Mouse (Mus musculus) heart, postnatal 36 days (tissue): Measurements from ENCODE around the gene Bad. TPM values are rescaled to one million over a fixed set of nuclear protein-coding genes. Genes with fewer than 3 reads are reported as not detected.
"Not testable (repeated sequence)": the region's sequence is repeated elsewhere in the genome, so short reads cannot be mapped to it uniquely, and the experiment has no call there.

Experiments
- DNase-seq, 2 experiments: peaks; one replicate each; pipeline ENCODE4 v3.0.0; 2021 to 2022
- intact Hi-C: fragments of 180-260 bp; cut with DNase I; formaldehyde crosslinking; loops from one replicate; pipeline ENCODE4 v1.15.1; 2025
- total RNA-seq, 2 experiments: library from RNA; stranded (reverse); gene quantifications; 2 replicates each; pipeline ENCODE4 v1.2.3; 2021

Bad gene
- total RNA-seq, 2 experiments from 2014 or later = 22.0 to 24.7 TPM

DNA sequence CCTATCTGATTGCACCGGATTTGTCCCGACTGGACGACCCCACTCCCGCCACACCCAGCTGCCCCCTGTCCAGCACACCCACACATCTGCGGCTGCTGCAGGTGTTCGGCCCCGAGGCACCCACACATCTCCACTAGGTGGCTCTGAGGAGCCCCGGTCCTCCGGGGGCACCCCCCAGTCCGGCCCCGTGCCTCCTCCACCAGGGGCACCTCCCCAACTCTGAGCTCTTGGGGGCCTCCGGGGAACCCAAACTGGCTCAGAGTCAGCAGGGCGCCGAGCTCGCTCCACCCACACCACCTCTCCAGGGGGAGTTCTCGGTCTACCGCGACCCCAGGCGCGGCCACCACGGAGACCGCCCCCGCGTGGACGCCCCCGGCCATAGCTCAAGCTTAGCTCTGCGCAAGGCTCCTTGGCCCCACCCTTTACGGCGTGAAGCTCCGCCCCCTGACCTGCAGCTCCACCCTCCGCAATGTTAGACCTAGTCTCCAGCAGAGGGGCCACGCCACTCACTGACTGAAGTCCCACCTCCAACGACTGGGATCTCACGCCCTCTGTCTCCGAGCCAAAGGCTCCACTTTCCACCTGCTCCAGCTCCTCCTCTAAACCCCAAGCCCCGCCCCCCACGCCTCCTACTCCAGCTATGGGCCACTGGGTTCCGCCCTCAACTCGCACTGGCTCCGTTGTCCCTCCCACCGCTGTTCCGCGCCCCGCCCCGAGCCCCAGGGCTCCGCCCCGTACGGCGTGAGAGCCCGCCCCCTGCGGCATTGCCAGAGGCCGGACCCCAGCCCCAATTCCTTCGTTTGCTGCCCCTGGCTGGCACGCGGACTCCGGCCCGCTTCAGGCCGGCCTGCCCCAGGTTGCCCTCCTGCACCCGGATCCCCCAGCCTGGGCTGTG lies 38.1 kb downstream of the Bad start:
- DNase-seq = peak; percentile 99 to 100
- intact Hi-C loops = loop anchor here (1.0 to 5.0 kb wide), 2 partner anchors 13 to 43 kb away; partner anchors contain the start of gene Dnajc4

DNA sequence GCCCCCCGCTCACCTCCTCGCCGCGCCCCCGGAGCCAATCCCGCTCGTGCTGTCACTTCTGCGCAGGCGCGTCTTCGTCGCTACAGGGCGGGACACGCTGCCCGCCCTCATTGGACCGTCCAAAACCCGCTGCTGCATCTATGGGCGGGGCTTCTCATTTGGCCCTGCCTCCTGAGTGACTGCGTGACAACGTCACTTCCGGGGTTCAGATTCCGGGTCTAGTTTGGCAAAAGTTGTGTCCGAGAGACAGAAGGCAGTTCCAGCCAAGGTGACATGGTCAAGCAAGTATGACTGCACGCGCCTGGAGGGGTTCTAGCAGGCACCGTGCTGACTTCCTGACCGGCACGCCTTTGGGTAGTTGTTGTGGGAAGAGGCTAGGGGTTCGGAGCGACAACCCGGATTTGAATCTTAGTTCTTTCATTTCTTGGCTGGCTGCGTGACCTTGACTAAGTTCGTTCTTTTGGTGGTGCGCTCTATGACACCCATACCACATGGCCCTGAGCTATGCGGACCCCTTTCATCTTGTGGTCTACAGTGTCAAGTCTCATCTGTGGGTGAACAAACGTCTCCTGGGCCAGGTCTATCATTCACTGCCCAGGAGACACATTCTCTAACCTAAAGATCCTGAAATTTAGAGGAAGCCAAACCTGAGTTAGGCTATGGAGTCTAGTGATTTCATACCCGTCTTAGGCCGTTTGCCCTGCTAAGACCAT lies 38.9 kb downstream of the Bad start, which contains the start of gene Fkbp2:
Fkbp2 (minus strand) TSS at position 121 of the 713 bp plus-strand sequence.
- peak; percentile 97 to 100 for DNase-seq
- intact Hi-C loops = loop anchor here (1.0 kb wide), 1 partner anchor 12 kb away; the partner anchor contains the start of gene Dnajc4

- intact Hi-C loops = no loop called here
- no peak for DNase-seq
These were observed 39.8 kb downstream of the Bad start for GRCm38 (mm10) chr19:6981465-6981864.

DNA sequence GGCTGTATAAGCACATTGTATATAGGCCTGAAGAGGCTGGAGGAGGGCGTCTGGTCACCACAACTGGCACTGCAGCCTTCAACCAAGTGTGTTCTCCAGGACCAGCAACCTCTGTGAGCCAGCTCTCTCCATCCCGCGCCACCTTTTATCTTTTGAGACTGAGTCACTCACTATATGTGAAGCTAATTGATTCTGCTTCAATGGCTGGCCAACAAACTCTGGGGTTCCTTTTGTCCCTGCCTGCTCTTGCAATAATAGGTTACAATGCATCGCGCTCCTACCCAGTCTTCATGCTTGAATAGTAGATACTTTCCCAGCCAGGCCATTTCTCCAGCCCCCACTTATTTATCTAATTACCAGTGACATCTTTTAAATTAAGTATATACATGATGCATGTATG lies 42.0 kb downstream of the Bad start:
- intact Hi-C loops = no loop called here

GRCm38 (mm10) chr19:6985300-6985699 lies 43.6 kb downstream of the Bad start:
- intact Hi-C loops = no loop called here
- DNase-seq = no peak

More for the DNA sequence above, 42.0 kb downstream of the Bad start:
- no peak for DNase-seq

- DNase-seq = no peak
- intact Hi-C loops = no loop called here
These were observed 44.5 kb downstream of the Bad start for GRCm38 (mm10) chr19:6985951-6986708.

DNA sequence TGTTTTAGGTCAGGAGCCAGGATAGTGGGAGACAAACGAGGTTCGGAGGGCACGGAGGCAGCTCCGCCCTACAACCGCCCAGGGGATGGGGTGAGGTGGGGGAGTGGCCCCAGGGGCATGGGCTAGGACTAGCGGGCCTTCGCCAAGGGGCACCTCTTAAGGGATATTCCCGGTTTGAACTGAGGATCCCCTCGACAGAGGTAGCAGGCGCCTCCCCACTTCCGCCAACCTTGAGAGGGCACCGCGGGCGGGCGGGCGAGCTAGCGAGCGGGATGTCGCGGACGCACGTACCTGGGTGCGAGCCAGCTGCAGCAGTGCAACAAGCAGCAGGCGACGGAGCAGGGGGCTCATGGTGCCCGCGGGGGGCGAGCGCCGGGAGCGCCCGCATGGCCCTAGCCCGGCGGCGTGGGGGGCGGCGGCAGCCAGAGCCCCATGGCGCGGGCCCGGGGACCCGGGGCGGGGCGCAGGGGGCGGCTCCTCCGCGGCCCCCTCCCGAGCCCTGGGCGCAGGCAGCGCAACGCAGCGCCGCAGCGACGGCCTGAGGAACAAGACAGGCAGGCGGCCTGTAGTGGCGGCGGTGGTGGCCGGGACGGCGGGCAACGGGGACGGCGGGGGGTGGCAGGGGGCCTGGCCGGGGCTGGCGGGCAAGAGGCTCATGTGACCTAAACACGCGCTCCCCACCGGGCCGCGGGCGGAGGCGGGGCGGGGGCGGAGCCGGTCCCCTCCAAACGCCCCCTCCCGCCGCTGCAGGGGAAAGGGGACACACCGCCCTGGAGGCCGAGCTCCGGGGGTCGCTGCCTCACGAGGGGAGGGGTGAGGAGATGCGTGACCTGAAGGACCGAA lies 45.6 kb downstream of the Bad start, which contains the start of gene Vegfb:
Vegfb (minus strand) TSS at position 591 of the 843 bp plus-strand sequence.
- peak; percentile 72 to 79 for DNase-seq
- intact Hi-C loops = no loop called here

GRCm38 (mm10) chr19:6987904-6988285 lies 46.2 kb downstream of the Bad start:
- DNase-seq = no peak
- intact Hi-C loops = no loop called here

DNA sequence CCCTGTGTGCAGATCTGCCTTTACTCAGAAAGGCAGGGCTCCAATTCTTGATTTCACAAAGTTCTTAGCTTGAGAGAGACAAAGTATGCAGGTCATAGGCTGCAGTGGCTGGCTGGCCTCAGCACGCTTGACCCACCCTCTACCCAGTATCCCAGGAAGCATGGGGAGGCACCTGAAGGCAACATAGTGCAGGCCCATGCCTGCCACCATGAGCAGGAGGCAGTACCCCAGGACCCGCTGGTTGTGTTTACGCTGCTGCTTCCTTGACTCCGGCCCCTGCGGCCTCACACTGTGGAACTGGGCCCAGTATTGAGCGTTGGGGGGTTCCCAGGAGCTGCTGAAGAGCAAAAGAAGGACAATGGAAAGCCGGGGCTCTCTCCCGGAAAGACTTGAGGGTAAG lies 47.6 kb downstream of the Bad start:
- intact Hi-C loops = no loop called here
- no peak for DNase-seq

- intact Hi-C loops = no loop called here
- DNase-seq = no peak
These were observed 49.1 kb downstream of the Bad start for GRCm38 (mm10) chr19:6990712-6991111.

- DNase-seq, intact Hi-C loops: not testable (repeated sequence)
These were observed 49.5 kb downstream of the Bad start for GRCm38 (mm10) chr19:6991166-6991565.

DNA sequence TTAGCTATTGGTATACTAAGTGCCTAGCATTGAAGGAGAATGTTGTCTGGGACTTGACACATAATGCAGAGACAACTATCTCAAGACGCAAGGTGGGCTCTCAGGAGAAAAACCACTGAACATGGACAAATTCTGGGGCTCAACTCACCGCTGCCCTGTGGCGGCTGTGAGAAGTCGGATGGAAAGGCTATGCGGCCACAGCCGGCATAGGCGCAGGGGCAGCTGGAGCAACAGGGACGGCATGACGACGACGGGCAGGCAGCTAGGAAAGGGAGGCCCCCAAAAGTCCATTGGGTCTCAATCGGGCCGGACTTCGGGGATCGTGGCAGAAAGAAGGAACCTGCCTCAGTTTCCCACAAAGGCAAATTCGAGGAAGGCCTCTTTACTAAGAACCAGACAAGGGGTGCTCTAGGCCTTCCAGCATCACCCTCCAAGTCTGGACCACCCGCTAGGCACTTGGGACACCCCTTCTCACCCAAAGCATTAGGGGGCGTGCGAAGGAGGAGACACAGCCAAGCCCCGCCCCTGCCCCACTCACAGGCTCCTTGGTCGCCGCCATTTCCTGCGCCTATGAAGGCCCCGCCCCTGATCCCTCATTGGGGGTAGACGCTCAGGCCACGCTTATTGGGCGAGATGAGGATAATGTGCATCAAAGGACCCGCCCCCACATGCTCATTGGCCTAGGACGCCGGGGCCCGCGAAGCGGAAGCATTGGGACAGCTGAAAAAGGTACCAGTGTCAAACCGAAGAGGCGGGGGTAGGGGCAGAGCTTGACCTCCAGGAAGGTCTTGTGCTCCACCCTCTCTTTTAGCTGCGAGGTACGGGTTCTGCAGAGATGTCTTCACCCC lies 50.6 kb downstream of the Bad start, which contains the start of gene Dnajc4:
Dnajc4 (minus strand) TSS at position 562 of the 848 bp plus-strand sequence.
- DNase-seq = peak; percentile 92
- intact Hi-C loops = loop anchor here (1.0 kb wide), 1 partner anchor 12 kb away; the partner anchor contains the start of gene Fkbp2

DNA sequence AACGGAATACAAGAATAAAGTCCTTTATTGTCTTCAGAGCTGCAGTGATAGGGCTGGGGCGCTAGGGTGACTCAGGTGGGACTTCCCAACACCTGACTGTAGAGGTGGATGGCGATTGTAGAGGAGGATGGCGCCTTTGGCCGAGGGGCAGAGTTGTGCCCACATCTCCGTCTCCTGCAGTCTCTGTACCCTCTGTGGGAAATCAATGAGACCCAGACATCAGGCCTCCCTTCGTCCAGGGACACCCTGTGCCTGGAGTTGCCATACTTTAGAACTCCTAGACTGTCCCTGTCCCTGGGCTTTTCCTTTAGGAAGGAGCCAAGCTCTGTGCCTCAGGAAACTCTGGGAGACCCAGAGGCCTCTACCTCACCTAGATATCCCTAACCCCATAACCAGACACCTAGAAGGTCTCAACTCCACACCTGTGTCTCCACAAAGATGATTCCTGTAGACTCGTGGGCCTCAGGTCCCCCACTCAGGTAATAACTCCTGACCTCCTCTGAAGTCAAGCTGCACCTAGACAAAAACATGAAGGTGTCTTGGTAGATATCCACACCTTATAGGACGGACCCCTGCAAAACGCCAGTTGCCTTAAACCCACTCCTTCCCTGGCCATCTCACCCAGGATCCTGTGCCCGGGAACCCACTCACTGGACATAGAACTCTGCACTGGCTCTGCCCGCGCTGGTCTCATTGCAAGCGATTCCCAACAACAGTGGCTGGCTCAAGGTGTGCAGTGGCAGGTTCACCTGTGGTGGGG lies 51.5 kb downstream of the Bad start:
- intact Hi-C loops = no loop called here
- no peak for DNase-seq

DNA sequence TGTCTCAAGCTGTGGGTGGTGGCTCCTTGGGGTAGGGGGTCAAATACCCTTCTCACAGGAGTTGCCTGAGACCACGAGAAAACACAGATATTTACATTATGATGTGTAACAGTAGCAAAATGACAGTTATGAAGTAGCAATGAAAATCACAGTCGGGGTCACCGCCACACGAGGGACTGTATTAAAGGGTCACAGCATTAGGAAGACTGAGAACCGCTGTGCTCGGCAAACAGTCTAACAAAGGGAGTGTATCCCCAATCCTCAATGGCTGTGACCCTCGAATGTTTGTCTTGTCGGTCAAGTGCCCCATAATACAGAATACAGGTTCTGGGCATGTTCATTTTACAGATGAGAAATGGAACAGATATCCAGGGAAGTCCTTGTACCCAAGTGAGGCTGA lies 52.3 kb downstream of the Bad start:
- intact Hi-C loops = no loop called here
- no peak for DNase-seq

GRCm38 (mm10) chr19:6994489-6994888 lies 52.8 kb downstream of the Bad start:
- intact Hi-C loops = no loop called here
- no peak for DNase-seq

DNA sequence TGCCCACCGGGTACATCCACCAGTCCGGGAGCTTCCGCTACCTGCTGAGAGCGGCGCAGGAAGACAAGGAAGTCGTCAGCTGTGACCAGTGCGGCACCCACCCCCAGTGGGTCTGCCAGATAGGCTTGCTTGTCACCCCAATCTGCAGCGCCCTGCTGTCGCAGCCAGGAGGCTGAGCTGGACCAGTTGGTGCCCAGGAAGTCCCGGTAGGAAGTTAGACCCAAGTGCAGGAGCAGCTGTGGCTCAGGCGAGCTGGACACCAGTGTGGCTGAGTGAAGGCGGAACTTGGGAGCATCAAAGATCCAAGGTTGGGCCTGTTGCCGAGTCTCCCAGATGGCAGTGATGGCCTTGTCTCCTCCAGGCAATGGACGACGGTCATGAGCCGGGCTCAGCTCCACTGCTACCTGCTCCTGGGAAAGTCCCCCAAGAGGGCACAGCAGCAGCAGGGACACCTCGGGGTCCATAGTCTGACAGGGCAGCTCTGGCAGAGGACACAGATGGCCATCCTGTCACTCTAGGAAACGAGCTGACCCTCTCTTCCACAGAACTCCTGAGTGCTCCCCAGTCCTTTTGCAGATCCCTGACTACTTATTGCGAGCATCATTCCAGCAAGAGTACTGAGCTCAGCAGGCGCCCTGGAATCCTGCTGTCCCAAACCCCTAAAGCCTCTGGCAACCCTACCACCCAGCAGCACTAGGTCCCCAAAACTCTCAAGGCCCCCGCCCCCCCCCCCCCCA lies 53.8 kb downstream of the Bad start:
- intact Hi-C loops = loop anchor here (5.0 kb wide), 1 partner anchor 42 kb away; the partner anchor contains the start of gene Stip1
- no peak for DNase-seq

DNA sequence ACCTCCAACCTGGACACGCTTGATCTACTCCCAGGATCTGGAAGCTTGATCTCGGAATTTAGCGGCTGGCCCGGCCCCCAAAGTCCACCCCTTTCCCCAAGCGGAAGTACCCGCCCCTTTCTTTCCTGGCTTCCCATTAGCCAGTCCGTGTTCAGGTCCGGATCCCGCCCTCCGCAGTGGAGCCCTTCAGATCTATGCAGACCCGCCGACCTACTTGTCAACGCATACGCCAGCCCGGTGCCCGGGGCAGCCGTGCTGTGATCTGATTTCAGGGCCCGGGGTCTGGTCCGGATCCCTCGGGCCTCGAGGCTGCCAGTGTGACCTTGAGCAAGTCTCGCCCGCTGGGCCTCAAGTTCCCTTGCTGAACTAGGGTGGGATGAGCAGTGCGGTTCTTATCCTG lies 54.3 kb downstream of the Bad start, which contains the start of the genes Nudt22 and Trpt1:
Nudt22 (minus strand) TSS at position 112 of the 400 bp plus-strand sequence.
Trpt1 (plus strand) TSS at position 126 of the 400 bp plus-strand sequence.
- intact Hi-C loops = loop anchor here (5.0 kb wide), 1 partner anchor 41 kb away; the partner anchor contains the start of gene Stip1
- peak; percentile 88 to 89 for DNase-seq
